Mouse (Mus musculus) erythroblast, embryonic 14.5 days (primary cell): Measurements from ENCODE around the gene Sptbn1. TPM values are rescaled to one million over a fixed set of nuclear protein-coding genes. Genes with fewer than 3 reads are reported as not detected.

Experiments used
- H3K27me3 ChIP-seq: 2 replicates; pipeline ENCODE4 v1.6.1; 2012; ENCODE audit warnings: inconsistent platforms; ENCODE audit not compliant: control insufficient read depth
- H3K36me3 ChIP-seq: 2 replicates; pipeline ENCODE4 v1.6.1; 2012; ENCODE audit warnings: mild to moderate bottlenecking, inconsistent platforms; ENCODE audit not compliant: control insufficient read depth
- H3K4me1 ChIP-seq: 2 replicates; pipeline ENCODE4 v1.6.1; 2012; ENCODE audit warnings: inconsistent platforms; ENCODE audit not compliant: control insufficient read depth
- H3K4me3 ChIP-seq: replicated peaks from 2 replicates; pipeline ENCODE3; 2012; ENCODE audit warnings: moderate library complexity, mild to moderate bottlenecking, inconsistent platforms
- H3K9me3 ChIP-seq: 2 replicates; pipeline ENCODE4 v1.6.1; 2012; ENCODE audit warnings: low read length, inconsistent platforms, mixed read lengths; ENCODE audit not compliant: control insufficient read depth
- GATA1 ChIP-seq: IDR thresholded peaks from 2 replicates; pipeline ENCODE4 v1.6.1; 2012; ENCODE audit warnings: low read length, inconsistent platforms, mixed read lengths
- TAL1 ChIP-seq: IDR thresholded peaks from 3 replicates; pipeline ENCODE4 v1.6.1; 2012; ENCODE audit warnings: low read length, inconsistent platforms, mixed read lengths
- polyA plus RNA-seq: library from polyadenylated mRNA; stranded (reverse); fragments of >175 nt; gene quantifications from 2 replicates; pipeline ENCODE4 v1.2.3, GENCODE M21; 2012

Sptbn1 gene
- polyA plus RNA-seq, 1 experiment = 0.02 TPM

DNA sequence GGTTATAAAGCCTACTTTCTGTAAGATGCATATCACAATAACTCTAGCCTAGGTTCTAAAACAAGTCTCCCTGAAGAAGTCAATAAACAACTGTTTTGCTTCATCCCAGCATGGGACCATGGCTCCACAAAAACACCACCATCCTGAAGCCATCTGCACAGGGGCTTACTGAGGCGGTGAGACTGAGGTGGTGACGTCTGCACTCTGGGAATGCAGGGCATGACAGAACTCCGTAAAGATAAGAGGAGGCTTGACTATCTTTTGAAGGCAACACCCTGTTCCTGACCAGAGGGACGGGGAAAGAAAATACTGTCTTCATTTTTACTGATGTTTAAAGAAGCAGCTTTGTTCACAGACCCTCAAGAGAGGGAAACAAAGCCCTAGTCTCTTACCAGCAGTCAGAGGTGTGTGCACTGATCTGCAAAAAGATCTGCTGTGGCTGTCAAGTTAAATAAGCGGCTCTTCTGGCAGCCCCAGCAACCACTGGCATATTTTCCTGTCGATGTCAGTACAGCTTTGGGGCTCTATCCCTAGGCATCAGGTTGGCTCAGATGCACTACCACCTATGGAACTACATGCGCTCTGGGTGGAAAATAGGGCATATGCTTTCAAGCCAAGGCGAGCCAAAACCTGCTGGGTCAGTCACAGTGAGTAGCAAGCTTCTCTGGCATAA lies 109.8 kb downstream of the Sptbn1 start:
- TF ChIP-seq GATA1 (no peak), TAL1 (no peak)
- H3K36me3 ChIP-seq = no peaks in the 10 kb centered on the region
- H3K4me3 ChIP-seq = peak overlapping the region; percentile 19
- H3K9me3 ChIP-seq = no peaks in the 10 kb centered on the region
- no peaks in the 10 kb centered on the region for H3K27me3 ChIP-seq
- H3K4me1 ChIP-seq = peaks cover 58% of the 10 kb centered on the region

DNA sequence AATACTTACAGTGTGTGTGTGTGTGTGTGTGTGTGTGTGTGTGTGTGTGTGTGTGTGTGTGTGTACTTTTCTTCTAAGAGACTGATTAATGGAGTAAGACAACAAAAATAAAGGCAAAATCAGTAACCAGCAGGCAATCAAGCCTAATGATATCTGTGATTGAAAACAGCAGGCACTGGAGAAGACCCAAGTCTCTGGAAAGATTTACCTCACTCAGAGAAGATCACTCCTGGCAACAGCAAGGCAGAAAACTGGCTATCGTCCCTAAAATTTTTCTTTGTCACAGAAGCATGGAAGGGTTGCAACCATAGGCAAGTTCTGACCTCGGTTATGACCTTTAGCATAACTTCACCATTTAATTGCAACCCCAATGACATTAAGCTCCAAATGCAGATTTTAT lies 112.1 kb downstream of the Sptbn1 start:
- no peak overlapping the region for H3K4me3 ChIP-seq
- H3K27me3 ChIP-seq = no peaks in the 10 kb centered on the region
- H3K9me3 ChIP-seq = no peaks in the 10 kb centered on the region
- no peak for TF ChIP-seq TAL1
- no peak for TF ChIP-seq GATA1
- H3K36me3 ChIP-seq = no peaks in the 10 kb centered on the region
- H3K4me1 ChIP-seq = peaks cover 44% of the 10 kb centered on the region

DNA sequence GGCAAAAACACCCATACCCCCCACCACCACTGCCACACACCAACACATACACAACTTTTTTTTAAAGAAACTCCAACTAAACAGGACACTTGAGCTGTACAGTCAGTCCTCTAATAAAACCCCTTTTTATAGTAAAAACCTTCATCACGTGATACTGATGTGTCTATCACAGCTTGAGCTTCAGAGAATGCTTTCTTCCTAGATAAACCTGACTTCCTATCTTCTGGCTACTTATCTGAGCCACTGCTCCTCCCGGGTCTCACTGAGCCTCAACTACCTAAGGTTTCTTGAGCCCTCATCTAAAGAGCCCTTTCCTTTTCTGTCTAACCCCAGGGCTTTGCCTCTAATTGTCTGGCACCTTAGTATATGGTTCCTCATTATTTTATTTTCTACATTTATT lies 113.0 kb downstream of the Sptbn1 start:
- Histone ChIP-seq H3K27me3 (no peaks in the 10 kb centered on the region), H3K4me1 (peaks cover 35% of the 10 kb centered on the region), H3K4me3 (no peak overlapping the region), H3K9me3 (no peaks in the 10 kb centered on the region), H3K36me3 (no peaks in the 10 kb centered on the region; the same call in 1 of the 2 replicates)
- TF ChIP-seq GATA1 (no peak), TAL1 (no peak)

DNA sequence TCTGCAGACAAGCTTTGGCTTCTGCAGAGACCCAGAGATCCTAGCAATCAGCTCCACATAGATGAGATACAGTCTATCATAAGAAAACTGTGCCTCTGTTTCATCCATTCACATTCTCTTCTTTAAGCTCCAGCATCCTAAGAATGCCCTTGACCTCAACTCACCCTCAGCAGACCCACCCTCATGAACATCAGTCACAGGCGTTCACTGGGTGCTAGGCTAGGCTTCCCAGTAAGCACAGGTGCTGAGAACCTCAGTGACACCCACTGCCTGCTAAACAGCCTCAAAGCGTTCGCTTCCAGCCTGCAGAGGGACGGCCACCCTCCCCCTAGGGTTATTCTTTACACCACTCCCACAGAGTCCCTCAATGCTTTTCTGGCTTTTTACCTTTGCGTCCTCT lies 119.1 kb downstream of the Sptbn1 start:
- H3K4me3 ChIP-seq = no peak overlapping the region
- H3K4me1 ChIP-seq = no peaks in the 10 kb centered on the region
- H3K9me3 ChIP-seq = no peaks in the 10 kb centered on the region
- no peaks in the 10 kb centered on the region for H3K27me3 ChIP-seq
- H3K36me3 ChIP-seq = peaks cover 2% of the 10 kb centered on the region; the same call in 1 of the 2 replicates
- TF ChIP-seq TAL1 (no peak), GATA1 (no peak)

DNA sequence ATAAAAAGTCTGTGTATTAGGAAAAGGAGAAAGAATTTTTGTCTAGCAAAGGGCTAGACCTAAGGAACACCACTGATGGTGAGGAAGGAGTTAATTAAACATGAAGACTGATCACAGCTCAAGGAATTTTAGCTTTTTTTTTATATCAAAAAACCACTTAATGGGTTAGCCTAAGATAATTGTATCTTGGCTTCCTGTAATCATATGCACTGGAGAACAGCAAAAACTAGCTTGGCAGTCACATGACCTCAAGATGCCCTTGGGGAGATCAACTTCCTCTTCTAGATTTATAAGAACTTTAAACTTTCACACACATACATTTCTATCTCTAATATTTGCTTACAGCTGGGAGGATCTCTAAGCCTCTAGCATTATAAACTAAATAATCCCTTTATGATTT lies 119.6 kb downstream of the Sptbn1 start:
- H3K9me3 ChIP-seq = no peaks in the 10 kb centered on the region
- H3K36me3 ChIP-seq = peaks cover 2% of the 10 kb centered on the region; the same call in 1 of the 2 replicates
- H3K4me1 ChIP-seq = no peaks in the 10 kb centered on the region
- no peak overlapping the region for H3K4me3 ChIP-seq
- TF ChIP-seq GATA1 (no peak), TAL1 (no peak)
- H3K27me3 ChIP-seq = no peaks in the 10 kb centered on the region

DNA sequence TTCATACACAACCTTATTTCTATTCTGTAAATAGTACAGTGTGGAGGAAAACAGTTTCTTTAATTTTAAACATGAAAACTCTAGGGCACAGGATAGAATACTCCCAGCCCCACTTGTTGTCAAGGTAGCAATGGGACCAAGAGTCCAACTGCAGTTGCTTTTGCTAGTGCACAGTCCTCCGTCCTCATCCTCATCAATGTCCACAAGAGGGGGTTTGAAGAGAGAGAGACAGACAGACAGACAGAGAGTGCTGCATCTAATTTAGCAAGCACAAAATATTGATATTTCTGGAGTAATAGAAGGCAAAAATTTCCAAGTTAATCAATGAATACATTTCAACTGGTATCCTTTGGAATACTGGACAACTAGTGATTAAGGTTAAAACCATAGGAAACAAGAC lies 120.1 kb downstream of the Sptbn1 start:
- H3K36me3 ChIP-seq = peaks cover 2% of the 10 kb centered on the region; the same call in 1 of the 2 replicates

DNA sequence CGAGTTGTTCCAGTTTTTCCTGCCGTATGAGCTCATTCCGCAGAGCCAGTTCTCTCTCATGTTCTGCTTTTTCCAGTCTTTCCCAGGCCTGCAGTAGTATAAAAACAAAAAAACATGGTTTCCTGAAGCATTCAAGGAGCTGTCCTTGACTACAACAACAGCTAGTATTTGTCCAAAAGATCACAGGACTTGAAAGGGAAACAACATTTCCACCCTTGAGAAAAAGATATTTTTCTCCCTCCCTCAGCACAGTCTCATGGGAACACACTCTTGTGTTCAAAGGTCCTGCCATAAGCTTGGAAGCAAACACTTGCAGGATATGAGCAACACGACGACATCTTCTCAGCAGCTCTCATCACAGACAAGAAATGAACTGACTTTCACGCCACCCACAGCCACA lies 124.9 kb downstream of the Sptbn1 start:
- H3K27me3 ChIP-seq = no peaks in the 10 kb centered on the region
- no peaks in the 10 kb centered on the region for H3K4me1 ChIP-seq
- H3K4me3 ChIP-seq = no peak overlapping the region
- H3K36me3 ChIP-seq = peaks cover 2% of the 10 kb centered on the region; the same call in 1 of the 2 replicates
- TF ChIP-seq GATA1 (no peak), TAL1 (no peak)
- no peaks in the 10 kb centered on the region for H3K9me3 ChIP-seq

More for the DNA sequence above, 120.1 kb downstream of the Sptbn1 start:
- Histone ChIP-seq H3K27me3 (no peaks in the 10 kb centered on the region), H3K4me3 (no peak overlapping the region), H3K4me1 (no peaks in the 10 kb centered on the region), H3K9me3 (no peaks in the 10 kb centered on the region)
- TF ChIP-seq TAL1 (no peak), GATA1 (no peak)

DNA sequence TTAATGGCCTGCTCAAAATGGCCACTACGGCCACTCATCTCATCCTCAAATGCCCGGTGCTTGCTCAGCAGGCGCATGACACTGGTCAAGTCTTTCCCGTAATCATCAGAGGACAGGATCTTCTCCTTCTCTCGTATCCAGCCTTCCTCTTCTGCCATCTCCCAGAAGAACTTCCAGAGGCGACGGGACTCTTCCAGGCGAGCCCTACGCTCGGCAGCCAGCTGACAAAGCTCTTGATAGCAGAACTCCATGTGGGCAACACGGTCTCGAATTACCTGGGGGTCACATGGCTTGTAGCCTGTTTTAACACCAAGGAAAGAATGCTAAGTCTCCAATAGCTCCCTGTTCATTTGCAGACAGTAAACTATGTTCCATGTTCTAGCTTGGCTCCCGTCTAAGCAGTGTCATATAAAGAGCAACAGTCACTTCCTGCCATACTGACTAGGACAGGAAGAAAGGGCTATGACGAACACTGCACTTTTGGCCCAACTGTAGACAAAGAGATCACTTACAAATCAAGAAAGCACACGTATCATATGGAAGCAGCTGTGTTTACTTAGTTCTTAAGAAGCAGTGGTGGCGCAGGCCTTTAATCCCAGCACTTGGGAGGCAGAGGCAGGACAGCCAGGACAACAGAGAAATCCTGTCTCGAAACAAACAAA lies 128.7 kb downstream of the Sptbn1 start:
- Histone ChIP-seq H3K36me3 (peaks cover 3% of the 10 kb centered on the region; the same call in 1 of the 2 replicates), H3K4me3 (no peak overlapping the region), H3K4me1 (no peaks in the 10 kb centered on the region), H3K9me3 (no peaks in the 10 kb centered on the region), H3K27me3 (no peaks in the 10 kb centered on the region)
- TF ChIP-seq TAL1 = no peak
- no peak for TF ChIP-seq GATA1

DNA sequence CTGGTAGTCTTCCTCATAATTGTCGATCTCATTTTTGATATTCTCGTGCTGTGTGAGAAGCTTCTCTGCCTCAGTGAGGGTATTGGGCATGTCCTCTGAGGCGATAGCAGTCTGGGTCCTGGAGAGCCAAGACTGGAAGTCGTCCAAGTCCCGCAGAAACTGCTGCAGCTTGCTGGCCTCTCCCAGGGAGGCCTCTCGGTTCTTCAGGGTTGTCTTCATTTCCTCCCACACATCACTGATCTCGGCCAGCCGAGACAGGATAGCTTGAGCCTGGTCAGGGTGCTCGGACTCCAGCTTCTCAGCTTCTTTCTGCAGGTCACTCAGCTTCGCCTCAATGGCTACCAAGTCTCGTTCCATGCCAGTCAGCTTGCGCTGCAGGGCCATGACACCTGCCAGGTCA lies 130.9 kb downstream of the Sptbn1 start:
- H3K9me3 ChIP-seq = no peaks in the 10 kb centered on the region
- H3K36me3 ChIP-seq = peaks cover 3% of the 10 kb centered on the region; the same call in 1 of the 2 replicates
- H3K4me3 ChIP-seq = no peak overlapping the region
- H3K4me1 ChIP-seq = no peaks in the 10 kb centered on the region
- no peak for TF ChIP-seq GATA1
- no peak for TF ChIP-seq TAL1
- H3K27me3 ChIP-seq = no peaks in the 10 kb centered on the region

DNA sequence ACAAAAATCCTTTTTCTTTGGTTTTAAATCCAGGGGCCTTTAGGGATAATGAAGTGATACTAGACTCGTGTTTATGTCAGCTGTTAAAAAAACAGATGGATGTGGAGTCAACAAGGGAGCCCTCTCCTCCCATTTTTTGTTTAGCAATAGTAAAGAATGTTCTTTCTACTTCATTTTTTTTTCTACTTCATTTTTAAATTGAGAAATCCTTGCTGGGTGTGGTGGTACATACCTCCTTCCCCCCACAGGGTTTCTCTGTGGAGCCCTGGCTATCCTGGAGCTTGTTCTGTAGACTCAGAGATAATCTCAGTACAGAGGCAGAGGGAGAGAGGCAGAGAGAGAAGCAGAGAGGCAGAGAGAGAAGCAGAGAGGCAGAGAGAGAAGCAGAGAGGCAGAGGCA lies 133.9 kb downstream of the Sptbn1 start:
- H3K4me1 ChIP-seq = no peaks in the 10 kb centered on the region
- peaks cover 5% of the 10 kb centered on the region; the same call in 1 of the 2 replicates for H3K36me3 ChIP-seq
- H3K4me3 ChIP-seq = no peak overlapping the region
- no peaks in the 10 kb centered on the region for H3K27me3 ChIP-seq
- H3K9me3 ChIP-seq = no peaks in the 10 kb centered on the region
- TF ChIP-seq TAL1 (no peak), GATA1 (no peak)
